Mouse (Mus musculus) olfactory bulb, adult 2 months (tissue): ENCODE measurements at regions not wholly inside any gene's neighbourhood (a gene's known extent, or its start where the extent isn't known, plus 50 kb on each side); places are given as distances from the start of the nearest gene placed in this dataset.

ENCODE experiments used
- H3K27ac ChIP-seq: fragments of 200-500 bp; 2 replicates; pipeline ENCODE4 v1.5.1; 2012; ENCODE audit warnings: low read depth, low read length; ENCODE audit not compliant: insufficient read depth
- H3K4me1 ChIP-seq: fragments of 200-500 bp; 2 replicates; pipeline ENCODE4 v1.6.1; 2012; ENCODE audit warnings: low read length; ENCODE audit not compliant: control insufficient read depth, insufficient read depth
- H3K4me3 ChIP-seq: fragments of 200-500 bp; 2 replicates; pipeline ENCODE4 v1.5.1; 2012; ENCODE audit warnings: mild to moderate bottlenecking, low read depth, low read length, moderate library complexity; ENCODE audit not compliant: insufficient read depth
- CTCF ChIP-seq: fragments of 200-500 bp; IDR thresholded peaks from 2 replicates; pipeline ENCODE4 v1.5.1; 2012; ENCODE audit warnings: low read depth, mild to moderate bottlenecking, low read length, moderate library complexity; ENCODE audit not compliant: insufficient read depth
- POLR2A ChIP-seq: fragments of 200-500 bp; IDR thresholded peaks from 2 replicates; pipeline ENCODE4 v1.6.1; 2012; ENCODE audit warnings: mild to moderate bottlenecking, low read depth, low read length, moderate library complexity; ENCODE audit not compliant: insufficient read depth
- whole genome bisulfite sequencing: fragments of 180-500 bp; shearing (Covaris S2); methylation state at CpG from one replicate; pipeline ENCODE4 v1.1.7; 2018; 5-methylcytosine and 5-hydroxymethylcytosine counted together

DNA sequence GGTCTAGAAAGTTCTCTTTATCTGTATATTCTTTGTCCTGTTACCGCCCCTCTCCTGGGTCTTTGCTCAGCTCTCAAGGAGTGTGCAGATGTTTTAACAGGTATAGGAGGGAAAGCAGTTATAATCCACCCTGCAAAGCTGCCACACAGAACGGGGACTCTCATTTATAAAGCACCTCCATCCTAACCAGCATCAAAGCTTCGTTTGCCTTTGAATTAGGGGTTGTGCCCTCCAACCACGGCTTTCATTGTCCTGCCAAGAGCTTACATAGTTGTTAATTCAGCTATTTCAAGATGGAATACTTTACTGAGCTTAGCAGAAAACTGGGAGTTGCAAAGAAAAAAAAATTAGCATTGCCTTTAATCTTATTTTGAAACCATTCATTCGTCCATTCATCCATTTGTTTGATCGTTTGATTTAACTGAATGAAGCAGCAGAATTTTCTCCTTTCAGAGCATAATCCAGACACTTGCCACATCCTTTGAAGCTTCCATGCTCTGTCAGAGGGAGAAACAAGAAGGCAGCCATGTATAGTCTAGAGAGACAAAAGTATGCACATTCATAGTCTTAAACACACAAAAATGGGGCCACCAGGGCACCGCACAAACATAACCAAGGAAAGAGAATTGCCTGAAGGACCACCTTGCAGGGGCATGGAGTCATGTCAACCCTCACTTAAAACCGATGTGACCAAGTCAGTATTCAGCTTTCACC is 116.2 kb downstream of the Kdr start:
- no peak overlapping the region for H3K4me3 ChIP-seq
- no peaks in the 10 kb centered on the region for H3K4me1 ChIP-seq
- WGBS = 17% methylated on average over 8 of the region's 8 CpGs
- no peak overlapping the region for H3K27ac ChIP-seq
- TF ChIP-seq POLR2A (no peak), CTCF (no peak)

DNA sequence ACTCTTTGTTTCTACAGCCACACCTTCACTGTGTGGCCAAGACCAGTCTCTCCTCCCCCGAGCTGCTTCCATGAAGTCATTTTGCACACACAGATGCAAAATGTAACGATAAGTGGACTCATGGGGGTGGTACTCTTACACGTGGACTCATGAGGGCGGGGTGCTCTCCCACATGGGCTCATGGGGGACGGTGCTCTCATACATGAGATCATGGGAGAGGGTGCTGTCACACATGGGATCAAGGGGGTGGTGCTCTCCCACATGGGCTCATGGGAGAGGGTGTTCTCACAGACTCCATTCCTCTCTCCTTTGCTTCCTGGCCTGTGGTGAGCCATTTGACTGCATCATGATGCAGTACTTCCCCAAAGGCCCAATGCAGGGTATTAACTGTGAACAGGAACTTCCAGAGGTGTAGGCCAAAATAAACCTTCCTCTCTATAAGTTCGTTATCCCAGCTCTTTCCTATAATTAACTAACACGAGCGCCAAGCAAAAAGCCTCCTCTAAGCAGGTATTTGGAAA is 118.9 kb downstream of the Kdr start:
- TF ChIP-seq CTCF (no peak), POLR2A (no peak)
- no peak overlapping the region for H3K4me3 ChIP-seq
- 90% methylated on average over 8 of the region's 8 CpGs for WGBS
- H3K4me1 ChIP-seq = no peaks in the 10 kb centered on the region
- H3K27ac ChIP-seq = no peak overlapping the region

DNA sequence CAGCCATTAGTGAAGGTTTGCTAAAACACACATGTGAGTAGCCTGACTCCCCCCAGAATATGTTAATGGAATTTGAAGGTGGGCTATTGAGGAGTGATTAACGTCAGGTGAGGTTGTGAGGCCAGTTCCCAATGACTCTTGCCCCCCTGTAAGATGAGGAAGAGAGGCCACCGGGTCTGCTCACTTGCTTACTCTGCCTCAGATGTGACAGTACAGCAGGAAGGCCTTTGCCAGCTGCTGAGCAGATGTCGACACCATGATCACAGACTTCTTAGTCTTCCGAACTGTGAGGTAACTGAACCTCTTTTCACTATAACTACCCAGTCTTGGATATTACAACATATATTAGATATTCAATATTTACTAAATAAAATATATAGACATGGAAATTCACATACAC is 127.4 kb downstream of the Kdr start:
- 94% methylated on average over 4 of the region's 4 CpGs for WGBS
- Histone ChIP-seq H3K27ac (no peak overlapping the region), H3K4me1 (no peaks in the 10 kb centered on the region), H3K4me3 (no peak overlapping the region)
- TF ChIP-seq CTCF (no peak), POLR2A (no peak)

DNA sequence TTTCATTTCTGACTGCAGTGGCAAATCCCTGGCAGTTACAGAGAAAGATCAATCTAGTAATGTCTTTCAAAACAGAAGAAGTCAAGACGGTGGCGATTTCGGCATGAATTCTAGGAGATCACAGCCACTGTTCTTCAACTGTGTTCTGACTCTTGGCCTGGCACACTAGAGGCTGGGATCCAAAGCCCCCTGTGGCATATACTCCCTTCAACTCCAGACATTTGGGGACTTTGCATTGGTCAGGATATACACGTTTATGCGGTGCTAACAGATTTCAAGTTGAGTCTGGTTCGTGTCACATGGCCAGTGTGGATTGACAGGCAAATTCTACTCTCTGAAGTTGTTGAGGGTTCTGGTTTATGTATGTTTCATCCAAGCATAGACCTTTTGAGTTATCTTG is 130.3 kb downstream of the Kdr start:
- Histone ChIP-seq H3K27ac (no peak overlapping the region), H3K4me3 (no peak overlapping the region), H3K4me1 (no peaks in the 10 kb centered on the region)
- WGBS = 92% methylated on average over 6 of the region's 6 CpGs
- TF ChIP-seq CTCF = no peak
- no peak for TF ChIP-seq POLR2A

DNA sequence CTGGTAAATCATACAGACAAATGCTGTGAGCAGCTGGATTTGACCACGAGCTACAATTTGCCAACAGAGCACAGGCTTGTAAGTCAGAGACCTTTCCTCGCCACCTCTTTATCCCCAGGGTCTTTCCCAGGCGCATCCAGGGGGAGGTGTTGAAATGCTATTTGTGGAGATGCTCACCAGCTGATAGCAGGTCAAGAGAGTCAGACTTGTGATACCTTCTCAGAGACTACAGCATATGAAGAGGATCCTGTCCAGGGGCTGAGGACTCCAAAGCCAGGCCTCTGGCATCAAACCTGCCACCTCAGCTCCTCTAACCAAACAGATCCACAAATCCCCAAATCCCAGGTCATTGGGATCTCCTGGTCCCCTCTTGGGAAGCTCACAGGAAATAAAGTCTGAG is 130.9 kb downstream of the Kdr start:
- H3K4me1 ChIP-seq = no peaks in the 10 kb centered on the region
- no peak overlapping the region for H3K4me3 ChIP-seq
- WGBS = 95% methylated on average over 3 of the region's 3 CpGs
- no peak overlapping the region for H3K27ac ChIP-seq
- no peak for TF ChIP-seq POLR2A
- no peak for TF ChIP-seq CTCF

DNA sequence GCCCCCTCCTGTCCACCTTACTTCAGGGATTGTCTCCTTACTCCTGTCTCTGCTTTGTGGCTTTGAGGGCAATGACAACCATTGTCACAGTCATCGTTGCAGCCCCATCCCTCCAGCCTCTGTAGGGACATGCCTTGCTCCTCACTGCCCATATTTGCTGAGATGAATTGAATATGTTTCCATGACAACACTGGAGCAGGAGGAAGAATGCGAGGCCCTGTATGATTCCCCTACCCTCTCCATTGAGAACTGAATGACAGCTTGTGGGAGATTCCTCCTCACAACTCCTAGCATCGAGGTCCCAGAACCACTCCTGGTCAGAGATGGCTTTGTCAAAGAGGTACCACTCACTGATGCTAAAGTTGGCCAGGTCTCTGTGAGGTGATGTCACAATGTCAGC is 132.2 kb downstream of the Kdr start:
- no peak for TF ChIP-seq CTCF
- TF ChIP-seq POLR2A = no peak
- Histone ChIP-seq H3K27ac (no peak overlapping the region), H3K4me3 (no peak overlapping the region), H3K4me1 (no peaks in the 10 kb centered on the region)
- 56% methylated on average over 3 of the region's 3 CpGs for WGBS

DNA sequence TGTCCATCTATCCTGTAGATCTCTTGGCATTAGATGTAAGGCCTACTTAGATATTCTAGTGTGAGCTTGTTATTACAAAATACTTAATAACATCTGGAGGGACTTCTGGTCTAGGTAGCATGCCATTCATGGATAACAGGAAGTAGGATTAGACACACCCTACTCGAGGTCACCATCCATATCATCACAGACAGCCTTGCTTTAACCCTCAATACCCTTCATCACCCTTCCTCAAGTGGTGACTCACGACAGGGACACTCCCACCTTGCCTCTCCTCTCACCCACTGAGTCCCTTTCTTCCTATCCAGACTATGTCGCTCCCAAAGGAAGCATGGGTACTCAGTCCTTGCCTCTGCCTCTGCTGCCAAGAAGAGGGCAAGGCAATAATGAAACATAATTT is 134.5 kb downstream of the Kdr start:
- 87% methylated on average over 3 of the region's 3 CpGs for WGBS
- Histone ChIP-seq H3K27ac (no peak overlapping the region), H3K4me3 (no peak overlapping the region), H3K4me1 (no peaks in the 10 kb centered on the region)
- TF ChIP-seq CTCF = no peak

DNA sequence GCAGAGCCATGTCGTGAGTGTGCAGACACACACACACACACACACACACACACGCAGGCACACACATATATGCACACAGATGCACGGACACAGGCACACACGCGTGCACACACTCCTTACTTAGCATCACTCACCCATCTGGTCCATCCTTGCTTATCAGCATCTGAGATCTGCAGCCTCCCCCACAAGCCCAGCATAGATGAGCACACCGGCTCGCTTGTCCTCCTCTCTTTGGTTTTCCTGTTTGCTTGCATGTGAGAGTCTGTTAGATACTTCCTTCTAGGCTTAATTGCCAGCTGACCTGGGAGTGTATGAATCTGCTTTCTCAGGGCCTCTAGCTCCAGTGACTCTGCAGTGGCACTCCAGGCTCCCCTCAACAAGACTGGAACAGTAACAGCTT is 137.8 kb downstream of the Kdr start:
- 94% methylated on average over 7 of the region's 7 CpGs for WGBS
- H3K27ac ChIP-seq = no peak overlapping the region
- H3K4me3 ChIP-seq = no peak overlapping the region
- H3K4me1 ChIP-seq = peaks cover 4% of the 10 kb centered on the region; the same call in 1 of the 2 replicates
- TF ChIP-seq POLR2A (no peak), CTCF (no peak)

DNA sequence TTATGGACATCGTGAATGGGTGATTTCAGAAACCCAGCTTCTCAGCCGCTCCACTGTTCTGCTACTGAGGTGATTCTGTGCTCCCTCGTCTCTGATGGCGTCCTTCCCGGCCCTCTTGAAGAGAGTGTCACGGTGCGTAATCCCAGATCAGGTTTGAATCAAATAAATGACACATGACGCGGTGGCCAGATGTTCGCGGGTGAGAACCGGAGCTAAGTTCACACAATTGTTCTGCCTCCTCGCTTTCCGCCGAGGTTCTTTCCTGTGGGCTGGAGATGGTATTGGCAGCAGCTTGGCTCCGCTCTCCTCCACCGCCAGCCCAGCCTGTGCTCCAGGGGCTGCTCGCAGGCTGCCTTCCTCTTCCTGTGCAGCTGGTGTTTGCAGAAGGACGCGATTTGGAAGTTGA is 142.7 kb downstream of the Kdr start:
- WGBS = 38% methylated on average over 20 of the region's 20 CpGs
- Histone ChIP-seq H3K27ac (no peak overlapping the region), H3K4me1 (peaks cover 6% of the 10 kb centered on the region; the same call in 1 of the 2 replicates), H3K4me3 (0 out of 2 replicates have a peak overlapping the region, but pooled peaks have one; percentile 0)
- TF ChIP-seq POLR2A = no peak
- no peak for TF ChIP-seq CTCF
